Mouse (Mus musculus) hindbrain, embryonic 15.5 days (tissue): Measurements from ENCODE around the gene Caskin2. TPM values are rescaled to one million over a fixed set of nuclear protein-coding genes. Genes with fewer than 3 reads are reported as not detected.
"Not testable (repeated sequence)": the region's sequence is repeated elsewhere in the genome, so short reads cannot be mapped to it uniquely, and the experiment has no call there.

ENCODE experiments used
- ATAC-seq: fragments of 200-750 bp; cut with Nextera tagmentation; 2 replicates; pipeline ENCODE4 v1.8.0; 2017; ENCODE audit warnings: low read depth, moderate number of reproducible peaks, moderate TSS enrichment; ENCODE audit not compliant: low FRiP score
- H3K27ac ChIP-seq: fragments of 300-500 bp; sonication (generic); replicated peaks from 2 replicates; pipeline ENCODE4 v1.5.1; 2015; ENCODE audit warnings: mild to moderate bottlenecking, inconsistent platforms
- H3K27me3 ChIP-seq: fragments of 300-500 bp; sonication (generic); 2 replicates; pipeline ENCODE4 v1.6.1; 2015; ENCODE audit warnings: control low read depth, inconsistent platforms
- H3K36me3 ChIP-seq: fragments of 300-500 bp; sonication (generic); 2 replicates; pipeline ENCODE4 v1.6.1; 2015; ENCODE audit warnings: control low read depth, inconsistent platforms
- H3K4me1 ChIP-seq: fragments of 300-500 bp; sonication (generic); replicated peaks from 2 replicates; pipeline ENCODE4 v1.6.1; 2015; ENCODE audit warnings: control low read depth, inconsistent platforms
- H3K4me2 ChIP-seq: fragments of 300-500 bp; sonication (generic); 2 replicates; pipeline ENCODE4 v1.6.1; 2015; ENCODE audit warnings: moderate library complexity, mild to moderate bottlenecking, inconsistent platforms
- H3K4me3 ChIP-seq: fragments of 300-500 bp; sonication (generic); 2 replicates; pipeline ENCODE4 v1.5.1; 2015; ENCODE audit warnings: mild to moderate bottlenecking, inconsistent platforms
- H3K9ac ChIP-seq: fragments of 300-500 bp; sonication (generic); 2 replicates; pipeline ENCODE4 v1.6.1; 2015; ENCODE audit warnings: inconsistent platforms
- H3K9me3 ChIP-seq: fragments of 300-500 bp; sonication (generic); 2 replicates; pipeline ENCODE4 v1.6.1; 2016; ENCODE audit warnings: control low read depth, inconsistent platforms
- WGBS: fragments of 180-500 bp; shearing (Covaris S2); methylation state at CpG from one replicate; pipeline ENCODE4 v1.1.7; 2015; 5-methylcytosine and 5-hydroxymethylcytosine counted together
- polyA plus RNA-seq: library from polyadenylated mRNA; unstranded; fragments of >200 nt; fragmentation: Nextera tagmentation; extraction: Ambion mirVana; gene quantifications from 2 replicates; pipeline ENCODE4 v1.2.1, GENCODE M21; 2015

Caskin2 gene
- polyA plus RNA-seq, 1 experiment from 2014 or later, result 12.2 TPM

DNA sequence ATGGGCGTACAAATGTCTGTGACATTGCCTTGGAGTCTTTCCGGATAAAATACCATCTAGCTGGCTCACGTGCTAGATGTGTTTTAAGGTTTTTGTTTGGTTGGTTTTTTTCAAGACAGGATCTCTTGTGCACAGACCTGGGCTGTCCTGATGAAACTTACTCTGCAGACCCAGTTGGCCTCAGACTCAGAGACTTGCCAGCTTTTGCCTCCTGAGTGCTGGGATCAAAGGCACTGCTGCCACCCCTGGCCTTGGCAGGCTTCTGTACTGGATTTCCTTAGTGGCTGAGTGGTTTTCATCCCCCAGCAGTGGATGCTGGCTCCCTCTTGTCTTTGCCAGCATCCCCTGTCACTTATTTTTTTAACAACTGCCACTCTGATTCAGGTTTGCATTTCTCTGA, 44.5 kb downstream of the Caskin2 start:
- WGBS, result 77% methylated on average over 3 of the region's 3 CpGs
- Histone ChIP-seq H3K36me3 (no peaks in the 10 kb centered on the region), H3K27me3 (no peaks in the 10 kb centered on the region), H3K27ac (0 out of 2 replicates have a peak overlapping the region, but pooled peaks have one; percentile 30), H3K9me3 (no peaks in the 10 kb centered on the region), H3K4me3 (no peak overlapping the region), H3K4me2 (no peak overlapping the region), H3K9ac (no peak overlapping the region), H3K4me1 (peaks cover 36% of the 10 kb centered on the region)
- no peak for ATAC-seq

DNA sequence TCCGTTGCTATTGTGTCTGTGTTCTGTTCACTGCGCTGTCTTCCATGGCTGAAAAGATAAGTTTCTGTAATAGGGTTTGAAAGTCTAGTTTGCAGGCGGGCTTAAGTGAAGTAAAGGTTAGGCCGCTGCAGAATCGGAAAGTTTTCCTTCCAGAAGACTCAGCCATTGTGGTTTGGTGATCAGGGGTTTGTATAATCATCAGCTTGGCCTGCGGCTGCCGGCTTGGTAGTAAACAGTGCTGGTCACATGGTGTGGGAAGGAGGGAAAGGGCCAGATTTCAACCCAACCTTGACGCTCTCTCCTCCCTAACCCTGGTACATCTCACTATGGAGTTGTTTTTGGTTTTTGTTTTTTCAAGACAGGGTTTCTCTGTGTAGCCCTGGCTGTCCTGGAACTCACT, 46.5 kb downstream of the Caskin2 start:
- no peak overlapping the region for H3K9ac ChIP-seq
- H3K36me3 ChIP-seq, result no peaks in the 10 kb centered on the region
- peak overlapping the region; percentile 87 for H3K4me2 ChIP-seq
- peaks cover 36% of the 10 kb centered on the region for H3K4me1 ChIP-seq
- WGBS, result 86% methylated on average over 8 of the region's 8 CpGs
- no peak for ATAC-seq
- no peak overlapping the region for H3K27ac ChIP-seq
- no peaks in the 10 kb centered on the region for H3K9me3 ChIP-seq
- H3K27me3 ChIP-seq, result no peaks in the 10 kb centered on the region
- no peak overlapping the region for H3K4me3 ChIP-seq

DNA sequence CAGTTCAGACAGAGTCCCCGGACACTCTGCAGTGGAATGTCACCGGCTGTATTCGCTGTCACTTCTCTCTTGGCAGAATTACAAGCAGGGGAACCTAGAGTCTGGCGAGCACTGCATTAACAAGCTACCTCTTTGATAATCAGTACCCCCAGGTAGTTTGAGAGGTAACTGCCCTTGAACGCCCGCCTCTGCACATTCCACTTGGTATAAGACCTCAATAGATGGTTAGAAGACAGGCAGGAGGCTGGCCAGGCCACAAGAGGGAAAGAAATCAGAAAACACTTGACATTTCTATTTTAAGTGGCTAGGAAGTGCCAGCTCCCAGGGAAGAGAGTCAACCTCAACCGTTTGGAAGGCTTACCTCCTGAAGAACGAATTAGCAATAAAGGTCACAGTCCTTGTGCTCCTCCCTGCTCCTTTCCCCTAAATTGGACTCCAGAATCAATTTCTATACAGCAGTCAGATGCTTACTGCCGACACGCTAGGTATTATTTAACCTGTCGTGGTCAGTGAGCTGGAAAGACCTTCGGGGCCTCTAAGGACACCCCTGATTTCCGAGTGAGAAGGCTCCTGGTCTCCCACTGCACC, 47.0 kb downstream of the Caskin2 start:
- Histone ChIP-seq H3K27me3 (no peaks in the 10 kb centered on the region), H3K4me2 (peak overlapping the region; percentile 87), H3K4me3 (peak overlapping the region; percentile 90), H3K36me3 (no peaks in the 10 kb centered on the region), H3K27ac (peak overlapping the region; percentile 94), H3K4me1 (peaks cover 36% of the 10 kb centered on the region), H3K9me3 (no peaks in the 10 kb centered on the region), H3K9ac (peak overlapping the region; percentile 80)
- WGBS, result 30% methylated on average over 13 of the region's 13 CpGs
- no peak for ATAC-seq

DNA sequence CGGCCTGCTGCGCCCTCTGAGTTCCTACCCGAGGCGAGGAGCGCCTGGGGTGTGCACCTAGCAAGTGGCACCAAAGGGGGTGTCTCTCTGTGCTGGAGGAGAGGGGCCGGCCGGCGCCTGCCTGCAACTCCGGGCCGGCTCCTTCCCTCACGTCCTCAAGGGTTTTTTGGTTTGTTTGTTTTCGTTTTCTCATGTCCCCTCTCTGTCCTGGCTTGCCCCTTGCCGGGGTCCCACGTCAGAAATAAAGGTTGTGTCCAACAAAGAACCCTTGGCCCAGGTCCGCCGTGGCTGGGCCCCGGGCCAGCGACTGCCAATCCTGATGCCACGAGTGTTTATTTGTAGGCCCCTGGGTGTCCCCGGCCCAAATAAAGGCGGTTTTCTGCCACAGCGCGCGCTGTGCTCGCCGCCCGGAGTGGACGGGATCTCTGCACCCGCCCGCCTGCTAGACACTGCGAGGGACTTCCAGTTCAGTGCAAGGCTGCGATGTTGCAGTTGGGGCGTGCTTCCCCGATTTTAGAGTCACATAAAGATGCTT, 47.8 kb downstream of the Caskin2 start:
- peak overlapping the region; percentile 94 for H3K27ac ChIP-seq
- under 1% methylated on average over 34 of the region's 34 CpGs for WGBS
- no peaks in the 10 kb centered on the region for H3K27me3 ChIP-seq
- peak overlapping the region; percentile 87 for H3K4me2 ChIP-seq
- no peaks in the 10 kb centered on the region for H3K9me3 ChIP-seq
- peak overlapping the region; percentile 80 for H3K9ac ChIP-seq
- H3K36me3 ChIP-seq, result no peaks in the 10 kb centered on the region
- peaks cover 36% of the 10 kb centered on the region for H3K4me1 ChIP-seq
- H3K4me3 ChIP-seq, result peak overlapping the region; percentile 90
- peak; percentile 86 for ATAC-seq

DNA sequence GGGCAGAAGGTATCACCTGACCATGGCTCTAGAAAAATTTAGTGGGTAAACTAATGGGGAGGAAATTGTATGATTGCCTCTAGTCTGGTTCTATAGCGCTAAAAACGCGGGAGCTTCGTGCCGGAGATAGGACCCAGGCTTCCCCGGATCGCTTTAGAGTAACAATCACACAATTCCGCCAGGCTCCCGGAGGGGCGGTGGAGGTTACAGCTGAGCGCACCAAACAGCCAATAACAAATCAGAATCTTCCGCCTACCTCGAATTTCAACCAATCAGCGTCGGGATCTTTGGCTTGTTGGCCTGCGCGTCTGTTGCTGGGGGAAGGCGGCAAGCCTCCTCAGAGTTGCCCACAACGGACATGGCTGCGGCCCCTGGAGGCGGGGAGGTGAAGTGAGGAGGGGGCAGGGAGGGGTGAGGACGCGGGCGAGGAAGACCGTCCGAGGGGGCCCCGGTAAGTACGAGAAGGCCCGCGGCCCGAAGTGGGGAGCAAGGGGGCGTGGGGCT, 48.3 kb downstream of the Caskin2 start, which contains the start of gene Tmem94:
Gene Tmem94, plus strand, starts transcription at position 331 of the 504 bp plus-strand sequence.
- no peaks in the 10 kb centered on the region for H3K9me3 ChIP-seq
- WGBS, result 0% methylated on average over 32 of the region's 32 CpGs
- H3K27me3 ChIP-seq, result no peaks in the 10 kb centered on the region
- peak within 1 kb of the TSS; percentile 94 for H3K27ac ChIP-seq
- peak within 1 kb of the TSS; percentile 80 for H3K9ac ChIP-seq
- peak within 1 kb of the TSS; percentile 90 for H3K4me3 ChIP-seq
- H3K4me1 ChIP-seq, result peaks cover 36% of the 10 kb centered on the region
- ATAC-seq, result peak; percentile 99
- H3K4me2 ChIP-seq, result peak within 1 kb of the TSS; percentile 87
- H3K36me3 ChIP-seq, result no peaks in the 10 kb centered on the region

DNA sequence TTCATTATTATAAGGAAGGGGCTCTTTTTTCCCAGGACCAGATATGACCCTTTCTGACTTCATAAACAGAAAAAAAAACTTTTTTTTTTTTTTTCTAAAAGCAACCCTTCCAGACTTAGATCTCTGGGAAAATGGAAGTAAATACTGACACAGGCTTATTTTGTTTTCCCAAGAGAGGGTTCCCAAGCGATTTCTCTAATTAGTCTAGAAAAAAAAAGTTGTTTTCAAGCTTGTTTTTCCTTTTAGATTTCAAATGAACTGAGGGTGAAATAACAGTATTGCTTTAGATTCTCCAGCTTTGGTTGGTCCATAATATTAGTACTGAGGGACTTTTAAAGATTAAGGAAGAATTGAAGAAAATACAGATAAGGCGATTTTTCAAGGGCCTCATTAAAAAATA, 48.7 kb downstream of the Caskin2 start:
- no peaks in the 10 kb centered on the region for H3K27me3 ChIP-seq
- no peaks in the 10 kb centered on the region for H3K36me3 ChIP-seq
- ATAC-seq, result no peak
- H3K9me3 ChIP-seq, result no peaks in the 10 kb centered on the region
- WGBS, result 21% methylated on average over 2 of the region's 2 CpGs
- H3K27ac ChIP-seq, result peak overlapping the region; percentile 84
- H3K4me1 ChIP-seq, result peaks cover 31% of the 10 kb centered on the region
- H3K4me2 ChIP-seq, result peak overlapping the region; percentile 87
- peak overlapping the region; percentile 90 for H3K4me3 ChIP-seq
- peak overlapping the region; percentile 56 for H3K9ac ChIP-seq

DNA sequence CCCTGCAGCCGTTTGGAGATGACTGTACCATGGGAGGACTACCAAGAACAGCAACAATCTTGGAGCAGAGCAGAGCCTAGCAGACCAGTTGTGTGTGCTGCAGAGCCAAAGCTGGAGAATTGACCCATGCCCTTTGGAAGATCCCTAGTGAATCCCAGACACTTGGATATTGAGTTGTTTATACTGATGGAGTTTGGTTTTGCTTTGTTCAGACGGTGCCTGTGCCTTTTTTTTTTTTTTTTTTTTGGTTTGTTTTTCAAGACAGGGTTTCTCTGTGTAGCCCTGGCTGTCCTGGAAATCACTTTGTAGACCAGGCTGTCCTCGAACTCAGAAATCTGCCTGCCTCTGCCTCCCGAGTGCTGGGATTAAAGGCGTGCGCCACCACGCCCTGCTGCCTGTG, 51.3 kb downstream of the Caskin2 start:
- not testable (repeated sequence) for H3K4me3 ChIP-seq, H3K27me3 ChIP-seq, H3K9me3 ChIP-seq, H3K9ac ChIP-seq, H3K27ac ChIP-seq, ATAC-seq, H3K4me2 ChIP-seq, H3K36me3 ChIP-seq
- WGBS, result 93% methylated on average over 7 of the region's 7 CpGs
- peaks cover 12% of the 10 kb centered on the region for H3K4me1 ChIP-seq

DNA sequence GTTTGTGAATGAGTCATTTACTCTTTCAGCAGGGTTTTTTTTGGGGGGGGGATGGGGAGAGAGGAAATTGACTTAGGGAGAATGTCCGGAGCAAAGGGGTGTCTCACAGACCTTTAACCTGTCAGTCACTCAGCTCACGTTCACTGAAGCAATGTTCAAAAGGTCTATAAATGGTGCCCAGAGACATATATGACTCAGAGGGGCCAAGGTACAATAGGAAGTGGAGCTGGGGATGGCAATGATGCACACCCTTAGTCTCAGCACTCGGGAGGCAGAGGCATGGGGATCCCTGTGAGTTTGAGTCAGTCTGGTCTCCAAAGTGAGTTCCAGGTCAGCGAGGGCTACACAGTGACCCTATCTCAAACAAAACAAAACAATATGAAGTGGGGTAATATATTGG, 60.0 kb downstream of the Caskin2 start:
- no peak for ATAC-seq
- no peaks in the 10 kb centered on the region; the same call in 1 of the 2 replicates for H3K4me1 ChIP-seq
- H3K9me3 ChIP-seq, result no peaks in the 10 kb centered on the region
- H3K4me3 ChIP-seq, result no peak overlapping the region
- no peak overlapping the region for H3K27ac ChIP-seq
- 75% methylated on average over 4 of the region's 4 CpGs for WGBS
- no peaks in the 10 kb centered on the region for H3K27me3 ChIP-seq
- no peak overlapping the region for H3K9ac ChIP-seq
- H3K36me3 ChIP-seq, result no peaks in the 10 kb centered on the region
- H3K4me2 ChIP-seq, result no peak overlapping the region

DNA sequence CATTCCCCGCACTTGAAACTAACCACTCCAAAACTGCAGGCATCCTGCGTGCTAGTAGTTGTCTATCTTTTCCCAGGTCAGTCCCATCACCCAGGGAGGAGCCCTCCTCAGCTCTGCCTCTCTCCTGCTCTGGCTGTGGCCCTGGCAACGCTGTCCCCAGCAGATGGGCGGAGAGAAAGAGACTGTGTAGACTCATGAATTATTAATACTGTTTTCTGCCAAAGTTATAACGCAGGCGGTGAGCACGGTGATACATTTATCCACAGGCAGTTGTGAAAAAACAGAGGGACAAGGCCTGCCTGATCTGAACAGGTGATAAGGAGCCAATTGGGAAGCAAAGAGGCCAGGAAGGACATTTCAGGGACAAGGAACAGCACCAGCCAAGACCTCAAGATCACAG, 60.8 kb downstream of the Caskin2 start:
- no peak for ATAC-seq
- no peaks in the 10 kb centered on the region for H3K36me3 ChIP-seq
- WGBS, result 27% methylated on average over 7 of the region's 7 CpGs
- no peak overlapping the region for H3K9ac ChIP-seq
- no peak overlapping the region for H3K4me2 ChIP-seq
- no peak overlapping the region for H3K4me3 ChIP-seq
- no peaks in the 10 kb centered on the region for H3K9me3 ChIP-seq
- H3K27me3 ChIP-seq, result no peaks in the 10 kb centered on the region
- H3K4me1 ChIP-seq, result peaks cover under 1% of the 10 kb centered on the region; the same call in 1 of the 2 replicates
- no peak overlapping the region for H3K27ac ChIP-seq

DNA sequence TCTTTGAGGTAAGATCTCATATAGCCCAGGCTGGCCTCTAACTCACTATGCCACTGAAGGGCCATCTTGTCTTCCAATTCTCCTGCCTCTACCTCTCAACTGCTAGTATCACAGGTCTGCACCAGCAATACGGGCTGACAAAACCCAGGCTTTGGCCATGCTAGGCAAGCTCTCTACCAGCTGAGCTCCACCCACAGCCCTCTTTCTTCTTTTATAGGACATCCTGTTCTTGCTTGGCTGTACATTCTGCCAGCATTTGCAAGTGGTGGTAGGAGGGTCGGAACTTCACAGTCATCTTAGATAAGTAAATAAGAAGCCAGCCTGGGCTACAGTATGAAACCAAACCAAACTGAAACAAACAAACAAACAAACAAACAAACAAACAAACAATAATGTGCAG, 61.7 kb downstream of the Caskin2 start:
- Histone ChIP-seq H3K4me3 (no peak overlapping the region), H3K27me3 (no peaks in the 10 kb centered on the region), H3K9ac (no peak overlapping the region), H3K36me3 (no peaks in the 10 kb centered on the region), H3K27ac (no peak overlapping the region), H3K4me2 (no peak overlapping the region), H3K4me1 (peaks cover 8% of the 10 kb centered on the region; the same call in 1 of the 2 replicates), H3K9me3 (no peaks in the 10 kb centered on the region)
- ATAC-seq, result no peak
- 76% methylated on average over 2 of the region's 2 CpGs for WGBS

DNA sequence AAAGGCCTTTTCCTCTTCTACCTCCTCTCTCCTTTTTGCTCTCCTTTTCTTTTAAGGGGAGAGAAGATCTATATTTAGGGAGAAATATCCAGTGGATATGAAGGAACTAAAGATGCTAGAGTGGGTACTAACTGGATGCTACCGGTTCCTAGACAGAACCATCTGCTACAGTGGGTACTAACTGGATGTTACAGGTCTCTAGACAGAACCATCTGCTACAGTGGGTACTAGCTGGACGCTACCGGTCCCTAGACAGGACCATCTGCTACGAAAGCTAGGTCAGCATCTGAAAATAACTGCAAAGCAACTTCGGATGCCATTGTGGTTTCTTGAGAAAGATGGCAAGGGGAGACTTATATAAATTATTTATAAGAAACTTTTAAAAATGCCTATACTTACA, 63.6 kb downstream of the Caskin2 start:
- 76% methylated on average over 5 of the region's 5 CpGs for WGBS
- ATAC-seq, result no peak
- H3K4me3 ChIP-seq, result no peak overlapping the region
- peaks cover 8% of the 10 kb centered on the region; the same call in 1 of the 2 replicates for H3K4me1 ChIP-seq
- H3K27ac ChIP-seq, result no peak overlapping the region
- H3K27me3 ChIP-seq, result no peaks in the 10 kb centered on the region
- H3K36me3 ChIP-seq, result no peaks in the 10 kb centered on the region
- no peaks in the 10 kb centered on the region for H3K9me3 ChIP-seq
- H3K9ac ChIP-seq, result no peak overlapping the region
- H3K4me2 ChIP-seq, result no peak overlapping the region
